Mouse (Mus musculus) forebrain, embryonic 14.5 days (tissue): ENCODE measurements at regions not wholly inside any gene's neighbourhood (a gene's known extent, or its start where the extent isn't known, plus 50 kb on each side); places are given as distances from the start of the nearest gene placed in this dataset.

Experiments
- ATAC-seq: fragments of 200-750 bp; cut with Nextera tagmentation; 2 replicates; pipeline ENCODE4 v1.8.0; 2017; ENCODE audit warnings: mild to moderate bottlenecking, moderate library complexity
- DNase-seq: peaks from one replicate; pipeline ENCODE4 v3.0.0-alpha.2; 2015; ENCODE audit warnings: low spot score
- H3K27ac ChIP-seq: fragments of 300-500 bp; sonication (generic); 2 replicates; pipeline ENCODE4 v1.5.1; 2014; ENCODE audit warnings: low read depth, mild to moderate bottlenecking, control low read depth, low read length, moderate library complexity
- H3K27me3 ChIP-seq: fragments of 300-500 bp; sonication (generic); replicated peaks from 2 replicates; pipeline ENCODE4 v1.6.1; 2014; ENCODE audit warnings: low read length, control low read depth, mixed read lengths; ENCODE audit not compliant: control insufficient read depth, insufficient read depth
- H3K36me3 ChIP-seq: fragments of 300-500 bp; sonication (generic); 2 replicates; pipeline ENCODE4 v1.6.1; 2014; ENCODE audit warnings: low read length, control low read depth; ENCODE audit not compliant: control insufficient read depth, insufficient read depth
- H3K4me1 ChIP-seq: fragments of 300-500 bp; sonication (generic); 2 replicates; pipeline ENCODE4 v1.6.1; 2014; ENCODE audit warnings: antibody characterized with exemption, low read length, control low read depth; ENCODE audit not compliant: control insufficient read depth, insufficient read depth
- H3K4me2 ChIP-seq: fragments of 300-500 bp; sonication (generic); 2 replicates; pipeline ENCODE4 v1.6.1; 2014; ENCODE audit warnings: mild to moderate bottlenecking, control low read depth, low read length
- H3K4me3 ChIP-seq: fragments of 300-500 bp; sonication (generic); 2 replicates; pipeline ENCODE4 v1.5.1; 2014; ENCODE audit warnings: low read depth, low read length, control low read depth
- H3K9ac ChIP-seq: fragments of 300-500 bp; sonication (generic); 2 replicates; pipeline ENCODE4 v1.6.1; 2014; ENCODE audit warnings: mild to moderate bottlenecking, low read length, control low read depth, moderate library complexity
- H3K9me3 ChIP-seq: fragments of 300-500 bp; sonication (generic); replicated peaks from 2 replicates; pipeline ENCODE4 v1.6.1; 2016; ENCODE audit warnings: low read length, control low read depth, mixed read lengths; ENCODE audit not compliant: control insufficient read depth
- WGBS: fragments of 180-500 bp; shearing (Covaris S2); extraction: QIAGEN DNeasy Blood & Tissue Kit; methylation state at CpG from one replicate; pipeline ENCODE4 v1.1.7; 2014; 5-methylcytosine and 5-hydroxymethylcytosine counted together

DNA sequence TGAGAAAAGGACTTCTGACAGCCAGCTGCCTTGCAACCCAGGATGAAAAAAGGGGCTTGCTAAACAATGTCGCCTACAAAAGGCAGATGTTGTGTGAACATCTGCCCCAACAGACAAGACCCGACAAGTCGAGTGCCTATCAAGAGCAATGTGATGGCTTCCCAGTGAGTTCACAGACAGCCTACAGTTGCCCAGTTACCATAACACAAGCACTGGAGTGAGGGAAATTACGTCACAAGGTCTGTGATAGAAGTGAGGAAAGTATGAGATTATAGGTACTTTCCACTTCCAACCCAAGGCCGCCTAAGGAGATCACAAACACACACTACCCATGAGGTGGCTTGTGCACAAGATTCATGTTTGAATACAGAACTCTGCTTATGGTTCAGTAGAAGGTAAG lies 78.4 kb upstream of the 1700016C15Rik start:
- Histone ChIP-seq H3K9me3 (no peaks in the 10 kb centered on the region), H3K36me3 (no peaks in the 10 kb centered on the region), H3K27ac (no peak overlapping the region), H3K4me1 (no peaks in the 10 kb centered on the region), H3K27me3 (no peaks in the 10 kb centered on the region), H3K4me2 (no peak overlapping the region), H3K9ac (no peak overlapping the region), H3K4me3 (no peak overlapping the region)
- WGBS, result 83% methylated on average over 5 of the region's 5 CpGs
- DNase-seq (no peak), ATAC-seq (no peak)

DNA sequence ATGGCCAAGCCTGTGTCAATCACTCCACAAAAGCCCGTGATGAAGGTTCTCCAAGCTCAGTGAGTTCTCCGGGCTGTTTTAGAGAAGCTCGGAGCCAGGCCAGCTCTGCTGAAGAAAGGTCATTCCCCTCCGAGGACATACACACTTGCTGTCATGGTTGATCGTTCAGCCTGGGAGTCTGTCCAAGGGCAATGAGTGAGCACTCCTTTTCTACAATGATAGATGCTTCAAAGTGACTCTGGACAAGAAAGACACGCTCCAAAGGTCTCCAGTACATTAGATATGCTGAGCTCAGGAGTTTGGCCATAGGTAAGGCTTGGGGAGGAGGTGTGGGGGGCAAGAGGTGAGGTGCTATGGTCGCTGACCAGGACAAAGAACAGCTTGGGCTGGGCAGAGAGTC lies 66.5 kb upstream of the 1700016C15Rik start:
- H3K4me3 ChIP-seq, result no peak overlapping the region
- DNase-seq (no peak), ATAC-seq (no peak)
- H3K4me1 ChIP-seq, result no peaks in the 10 kb centered on the region
- H3K9ac ChIP-seq, result no peak overlapping the region
- no peaks in the 10 kb centered on the region for H3K27me3 ChIP-seq
- no peak overlapping the region for H3K27ac ChIP-seq
- no peak overlapping the region for H3K4me2 ChIP-seq
- 85% methylated on average over 7 of the region's 7 CpGs for WGBS
- H3K36me3 ChIP-seq, result no peaks in the 10 kb centered on the region
- no peaks in the 10 kb centered on the region for H3K9me3 ChIP-seq

DNA sequence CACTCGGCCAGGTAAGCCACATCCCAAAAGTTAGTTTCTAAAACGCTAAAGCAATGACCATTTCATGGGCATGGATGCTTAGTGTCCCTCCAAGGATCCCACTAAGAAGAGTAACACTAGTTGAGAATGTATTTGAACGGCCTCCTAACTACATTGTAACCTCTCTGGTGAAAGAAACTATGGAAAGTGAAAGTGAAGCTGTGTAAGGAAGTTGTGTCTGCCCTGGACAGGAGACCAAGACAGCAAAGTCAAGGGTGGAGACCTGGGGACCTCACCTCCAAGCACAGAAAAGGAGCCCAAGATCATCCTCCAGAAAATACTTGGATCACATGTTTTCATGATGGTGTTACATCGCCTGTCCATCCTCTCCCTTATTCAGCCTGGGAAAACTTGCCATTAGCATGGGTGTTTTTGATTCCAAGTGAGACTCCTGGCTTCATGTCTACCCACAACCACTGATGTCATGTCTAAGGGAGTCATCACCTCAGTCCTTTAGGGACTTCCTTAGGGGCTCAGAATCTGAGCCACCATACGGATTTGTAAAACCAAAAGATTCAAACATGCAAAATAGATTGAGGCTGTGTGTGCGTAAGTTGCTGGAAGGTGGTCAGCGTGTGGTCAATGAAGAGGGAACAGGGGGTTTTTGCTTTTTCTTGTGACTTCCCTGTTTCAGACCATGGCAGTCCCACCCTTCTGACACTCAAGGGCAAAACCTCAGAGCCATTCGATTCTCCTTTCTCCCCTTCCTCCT lies 62.4 kb upstream of the 1700016C15Rik start:
- H3K4me3 ChIP-seq, result no peak overlapping the region
- DNase-seq (no peak), ATAC-seq (no peak)
- H3K4me1 ChIP-seq, result no peaks in the 10 kb centered on the region
- H3K27ac ChIP-seq, result no peak overlapping the region
- WGBS, result 89% methylated on average over 8 of the region's 8 CpGs
- H3K4me2 ChIP-seq, result no peak overlapping the region
- H3K9me3 ChIP-seq, result no peaks in the 10 kb centered on the region
- no peaks in the 10 kb centered on the region for H3K27me3 ChIP-seq
- H3K9ac ChIP-seq, result no peak overlapping the region
- no peaks in the 10 kb centered on the region for H3K36me3 ChIP-seq

DNA sequence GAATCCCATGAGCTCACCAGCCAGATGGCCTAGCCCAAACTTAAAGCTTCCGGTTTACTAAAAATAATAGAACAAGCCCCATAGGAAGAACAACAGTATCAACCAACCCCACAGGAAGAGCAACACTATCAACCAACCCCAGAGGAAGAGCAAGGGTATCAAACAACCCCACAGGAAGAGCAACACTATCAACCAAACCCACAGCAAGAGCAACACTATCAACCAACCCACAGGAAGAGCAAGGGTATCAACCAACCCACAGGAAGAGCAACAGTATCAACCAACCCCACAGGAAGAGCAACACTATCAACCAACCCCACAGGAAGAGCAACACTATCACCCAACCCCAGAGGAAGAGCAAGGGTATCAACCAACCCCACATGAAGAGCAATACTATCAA lies 59.0 kb upstream of the 1700016C15Rik start:
- 97% methylated on average over 1 of the region's 1 CpGs for WGBS
- Histone ChIP-seq H3K4me1 (no peaks in the 10 kb centered on the region), H3K9ac (no peak overlapping the region), H3K27me3 (no peaks in the 10 kb centered on the region), H3K4me2 (no peak overlapping the region), H3K27ac (no peak overlapping the region), H3K36me3 (no peaks in the 10 kb centered on the region), H3K4me3 (no peak overlapping the region), H3K9me3 (no peaks in the 10 kb centered on the region)
- DNase-seq (no peak), ATAC-seq (no peak)

DNA sequence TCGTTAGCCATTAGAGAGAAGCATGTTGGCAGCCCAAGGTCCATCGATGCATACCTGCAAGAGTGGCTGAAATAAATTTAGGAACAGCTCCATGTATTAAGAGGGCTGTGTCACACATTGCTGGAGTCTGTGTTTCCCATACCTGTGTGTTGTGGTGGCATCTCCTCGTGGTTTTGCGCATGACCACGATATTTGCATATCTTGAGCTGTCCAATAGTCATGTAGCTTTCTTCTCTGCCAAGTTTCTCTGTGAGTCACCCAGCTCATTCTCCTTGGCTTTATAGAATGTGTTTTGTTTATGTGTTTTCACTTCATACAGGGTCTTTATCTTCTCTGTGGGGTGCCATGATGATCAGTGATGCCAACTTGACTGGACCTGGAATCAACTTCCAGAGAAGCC lies 53.0 kb upstream of the 1700016C15Rik start:
- Histone ChIP-seq H3K9ac (no peak overlapping the region), H3K4me1 (no peaks in the 10 kb centered on the region), H3K9me3 (no peaks in the 10 kb centered on the region), H3K4me2 (no peak overlapping the region), H3K27ac (no peak overlapping the region), H3K36me3 (no peaks in the 10 kb centered on the region), H3K27me3 (no peaks in the 10 kb centered on the region), H3K4me3 (no peak overlapping the region)
- no peak for ATAC-seq
- DNase-seq, result no peak
- 94% methylated on average over 5 of the region's 5 CpGs for WGBS

DNA sequence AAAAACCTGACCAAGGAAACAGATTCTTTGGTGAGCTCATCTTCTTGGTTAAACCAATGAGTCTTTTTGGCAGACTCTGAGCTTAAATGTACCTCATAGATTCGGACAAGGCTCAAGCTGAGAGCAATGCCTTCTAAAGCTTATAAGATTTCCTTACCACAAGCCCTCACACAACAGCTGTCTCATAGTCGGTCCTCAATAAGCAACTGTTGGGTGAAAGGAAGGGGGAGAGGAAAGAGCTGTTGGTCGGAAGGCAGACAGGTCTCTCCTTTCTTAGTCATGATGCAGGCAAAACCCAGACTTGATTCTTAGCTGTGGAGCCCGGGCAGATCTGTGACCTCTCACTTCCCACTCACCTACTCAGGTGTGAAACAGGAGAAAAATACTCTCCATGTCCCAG lies 50.8 kb upstream of the 1700016C15Rik start:
- Histone ChIP-seq H3K4me3 (no peak overlapping the region), H3K9me3 (no peaks in the 10 kb centered on the region), H3K27ac (no peak overlapping the region), H3K36me3 (no peaks in the 10 kb centered on the region), H3K4me1 (peaks cover 5% of the 10 kb centered on the region), H3K9ac (no peak overlapping the region), H3K4me2 (no peak overlapping the region), H3K27me3 (no peaks in the 10 kb centered on the region)
- DNase-seq (no peak), ATAC-seq (no peak)
- WGBS, result 93% methylated on average over 4 of the region's 4 CpGs
